Mouse (Mus musculus) olfactory bulb, adult 2 months (tissue): ENCODE measurements at regions not wholly inside any gene's neighbourhood (a gene's known extent, or its start where the extent isn't known, plus 50 kb on each side); places are given as distances from the start of the nearest gene placed in this dataset.

Experiments
- H3K27ac ChIP-seq: fragments of 200-500 bp; 2 replicates; pipeline ENCODE4 v1.5.1; 2012; ENCODE audit warnings: low read depth, low read length; ENCODE audit not compliant: insufficient read depth
- H3K4me1 ChIP-seq: fragments of 200-500 bp; 2 replicates; pipeline ENCODE4 v1.6.1; 2012; ENCODE audit warnings: low read length; ENCODE audit not compliant: control insufficient read depth, insufficient read depth
- H3K4me3 ChIP-seq: fragments of 200-500 bp; 2 replicates; pipeline ENCODE4 v1.5.1; 2012; ENCODE audit warnings: mild to moderate bottlenecking, low read depth, low read length, moderate library complexity; ENCODE audit not compliant: insufficient read depth
- CTCF ChIP-seq: fragments of 200-500 bp; IDR thresholded peaks from 2 replicates; pipeline ENCODE4 v1.5.1; 2012; ENCODE audit warnings: low read depth, mild to moderate bottlenecking, low read length, moderate library complexity; ENCODE audit not compliant: insufficient read depth
- POLR2A ChIP-seq: fragments of 200-500 bp; IDR thresholded peaks from 2 replicates; pipeline ENCODE4 v1.6.1; 2012; ENCODE audit warnings: mild to moderate bottlenecking, low read depth, low read length, moderate library complexity; ENCODE audit not compliant: insufficient read depth
- whole genome bisulfite sequencing: fragments of 180-500 bp; shearing (Covaris S2); methylation state at CpG from one replicate; pipeline ENCODE4 v1.1.7; 2018; 5-methylcytosine and 5-hydroxymethylcytosine counted together

DNA sequence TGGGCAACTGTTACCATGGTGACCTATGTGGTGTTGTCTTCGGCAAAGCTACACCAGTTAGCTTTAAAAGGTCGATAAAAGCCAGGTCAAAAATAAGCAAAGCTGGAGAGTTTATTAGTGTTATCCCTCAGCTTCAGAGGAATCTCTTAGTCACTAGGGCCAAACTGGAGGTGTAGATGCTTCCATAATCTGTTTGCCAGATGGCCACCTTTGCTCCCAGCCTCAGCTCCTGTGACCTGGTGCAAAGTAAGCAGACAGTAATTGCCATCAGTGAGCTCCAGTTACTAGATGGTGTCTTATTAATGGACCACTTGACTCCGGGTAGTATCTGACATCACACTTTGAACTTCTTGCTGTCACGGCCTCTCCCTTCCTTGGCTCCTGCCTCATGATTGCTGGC, 245.3 kb downstream of the Gm45692 start:
- TF ChIP-seq POLR2A (no peak), CTCF (no peak)
- Histone ChIP-seq H3K4me3 (no peak overlapping the region), H3K27ac (no peak overlapping the region), H3K4me1 (no peaks in the 10 kb centered on the region)
- WGBS = 65% methylated on average over 4 of the region's 4 CpGs

DNA sequence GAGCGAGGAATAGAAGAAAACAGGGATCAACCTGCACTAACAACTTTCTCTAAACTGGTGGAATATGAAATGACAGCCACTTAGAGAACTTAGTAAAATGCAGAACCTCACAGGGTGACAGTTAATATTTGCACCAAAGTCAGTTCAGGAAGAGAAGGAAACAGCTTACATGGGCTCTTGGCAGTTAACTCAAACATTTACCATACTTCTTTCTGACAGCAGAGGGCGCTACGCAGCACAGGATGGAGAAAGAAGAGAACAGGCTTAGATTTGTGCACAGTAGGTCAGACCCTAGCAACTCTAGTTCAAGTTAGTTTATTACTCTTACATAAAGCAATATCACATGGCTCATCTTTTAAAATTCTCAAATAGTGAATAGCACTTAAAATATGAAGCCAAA, 261.3 kb downstream of the Gm45692 start:
- WGBS = 34% methylated on average over 3 of the region's 3 CpGs
- Histone ChIP-seq H3K4me3 (no peak overlapping the region), H3K27ac (no peak overlapping the region), H3K4me1 (peaks cover 4% of the 10 kb centered on the region)
- TF ChIP-seq CTCF (no peak), POLR2A (no peak)

DNA sequence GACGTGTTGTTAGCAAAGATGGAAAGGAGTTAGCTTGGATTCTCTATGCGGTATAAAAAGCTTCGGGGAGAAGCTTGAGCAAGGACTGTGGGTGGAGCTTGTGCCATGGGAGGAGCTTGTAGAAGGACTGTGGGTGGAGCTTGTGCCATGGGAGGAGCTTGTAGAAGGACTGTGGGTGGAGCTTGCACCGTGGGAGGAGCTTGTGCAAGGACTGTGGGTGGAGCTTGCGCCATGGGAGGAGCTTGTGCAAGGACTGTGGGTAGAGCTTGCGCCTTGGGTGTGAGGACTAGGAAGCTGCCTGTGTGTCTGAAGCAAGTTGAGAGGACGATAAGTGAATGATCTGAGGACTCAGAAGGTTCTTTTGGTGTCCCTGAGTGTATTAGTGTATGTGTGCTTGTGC, 263.1 kb downstream of the Gm45692 start:
- no peak overlapping the region for H3K4me3 ChIP-seq
- no peak overlapping the region for H3K27ac ChIP-seq
- TF ChIP-seq CTCF (no peak), POLR2A (no peak)
- 92% methylated on average over 7 of the region's 7 CpGs for WGBS
- peaks cover 4% of the 10 kb centered on the region for H3K4me1 ChIP-seq

DNA sequence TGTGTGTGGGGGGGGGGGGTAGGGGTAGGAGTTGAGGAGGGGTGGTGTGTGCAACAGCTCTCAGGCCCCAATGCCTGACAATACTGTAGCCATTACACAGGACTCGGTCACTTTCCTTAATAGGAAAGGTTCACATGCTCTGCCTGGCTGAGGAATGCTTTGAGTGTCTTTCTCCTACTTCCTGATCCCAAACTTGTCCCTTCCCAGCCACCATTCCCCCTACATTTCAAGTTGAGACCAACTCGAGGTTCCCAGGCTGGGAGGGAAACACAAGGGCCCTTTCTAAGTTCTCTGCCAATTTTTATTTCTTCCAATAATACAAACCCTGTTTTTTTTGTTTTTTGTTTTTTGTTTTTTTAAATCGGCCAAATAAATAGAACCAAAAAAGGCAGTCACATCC, 264.6 kb downstream of the Gm45692 start:
- Histone ChIP-seq H3K4me3 (no peak overlapping the region), H3K27ac (no peak overlapping the region), H3K4me1 (peaks cover 4% of the 10 kb centered on the region)
- 61% methylated on average over 3 of the region's 3 CpGs for WGBS
- no peak for TF ChIP-seq POLR2A
- no peak for TF ChIP-seq CTCF

- 36% methylated on average over 3 of the region's 3 CpGs for WGBS
- peaks cover 4% of the 10 kb centered on the region for H3K4me1 ChIP-seq
These were observed 265.1 kb downstream of the Gm45692 start for GRCm38 (mm10) chr8:26384305-26384993.

DNA sequence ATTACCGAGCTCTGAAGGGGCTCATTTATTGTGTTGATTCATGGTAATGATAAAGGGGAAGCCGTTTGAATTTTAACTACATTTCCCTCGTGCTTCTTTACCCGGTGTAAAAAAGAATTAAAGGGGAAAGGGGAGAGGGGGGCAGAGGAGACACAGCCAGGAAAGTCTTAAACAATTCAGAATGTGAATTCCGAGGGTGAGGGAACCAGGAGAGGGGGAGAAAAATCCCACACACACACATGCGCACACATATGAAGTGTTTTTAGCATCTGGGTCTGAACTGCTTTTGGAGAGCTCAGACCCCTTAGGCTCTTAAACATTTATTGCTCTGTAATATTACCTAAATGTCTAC, 265.6 kb downstream of the Gm45692 start:
- TF ChIP-seq POLR2A = no peak
- no peak for TF ChIP-seq CTCF
- Histone ChIP-seq H3K4me3 (no peak overlapping the region), H3K27ac (no peak overlapping the region), H3K4me1 (peaks cover 4% of the 10 kb centered on the region)
- 47% methylated on average over 6 of the region's 6 CpGs for WGBS

More at GRCm38 (mm10) chr8:26384305-26384993, 265.1 kb downstream of the Gm45692 start:
- Histone ChIP-seq H3K27ac (no peak overlapping the region), H3K4me3 (no peak overlapping the region)
- TF ChIP-seq CTCF (no peak), POLR2A (no peak)

- WGBS = 87% methylated on average over 6 of the region's 6 CpGs
- no peak overlapping the region for H3K27ac ChIP-seq
- no peak for TF ChIP-seq POLR2A
- no peak for TF ChIP-seq CTCF
- H3K4me3 ChIP-seq = no peak overlapping the region
- H3K4me1 ChIP-seq = no peaks in the 10 kb centered on the region
These were observed 275.7 kb downstream of the Gm45692 start for GRCm38 (mm10) chr8:26395061-26395460.

DNA sequence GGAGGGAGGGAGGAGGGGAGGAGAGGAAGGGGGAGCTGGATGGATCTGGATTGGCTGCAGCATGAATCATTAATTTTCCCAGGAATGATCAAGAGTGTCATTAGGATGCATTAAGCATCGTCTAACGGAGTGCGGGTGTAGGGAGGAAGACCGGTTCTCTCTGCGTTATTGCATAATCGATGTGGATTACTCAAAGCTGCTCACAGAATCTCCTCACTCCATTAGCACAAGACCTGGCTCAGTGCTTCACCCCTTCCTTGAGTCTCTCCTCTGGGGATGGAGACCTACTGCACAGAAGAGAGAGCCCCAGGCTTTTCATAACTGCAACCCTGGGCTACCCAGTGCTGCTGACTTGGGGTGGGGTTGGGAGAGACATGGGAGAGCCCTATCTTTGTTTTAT, 300.7 kb downstream of the Gm45692 start:
- Histone ChIP-seq H3K4me3 (no peak overlapping the region), H3K27ac (no peak overlapping the region), H3K4me1 (no peaks in the 10 kb centered on the region)
- WGBS = 59% methylated on average over 6 of the region's 6 CpGs
- no peak for TF ChIP-seq CTCF
- TF ChIP-seq POLR2A = no peak

- H3K4me1 ChIP-seq = no peaks in the 10 kb centered on the region
- no peak for TF ChIP-seq CTCF
- no peak for TF ChIP-seq POLR2A
- H3K27ac ChIP-seq = no peak overlapping the region
- WGBS = 96% methylated on average over 10 of the region's 10 CpGs
- no peak overlapping the region for H3K4me3 ChIP-seq
These were observed 301.2 kb downstream of the Gm45692 start for GRCm38 (mm10) chr8:26420536-26420935.

DNA sequence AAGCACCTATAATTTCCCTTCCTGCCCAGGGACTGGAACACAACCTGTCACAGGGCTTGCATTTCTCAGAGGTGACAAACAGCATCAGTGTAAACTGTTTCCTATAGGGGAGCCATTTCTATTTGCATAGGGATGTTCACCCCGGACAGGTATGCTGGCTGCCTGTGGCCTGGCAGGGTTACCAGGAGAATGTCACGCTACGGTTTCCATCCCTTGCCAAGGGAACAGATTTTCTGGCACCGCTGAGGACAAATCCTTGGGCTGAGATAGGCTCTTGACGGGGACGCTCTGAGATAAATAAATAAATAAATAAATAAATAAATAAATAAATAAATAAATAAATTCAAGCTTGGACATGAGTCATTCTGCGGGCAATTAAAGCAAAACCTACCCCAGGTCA, 308.0 kb downstream of the Gm45692 start:
- WGBS = 97% methylated on average over 7 of the region's 7 CpGs
- no peak overlapping the region for H3K27ac ChIP-seq
- H3K4me3 ChIP-seq = no peak overlapping the region
- TF ChIP-seq POLR2A (no peak), CTCF (no peak)
- H3K4me1 ChIP-seq = no peaks in the 10 kb centered on the region
